Mouse (Mus musculus) kidney, adult 2 months (tissue): Measurements from ENCODE around the gene Gp1bb.

Source experiments
- CTCF ChIP-seq: fragments of 200-500 bp; conservative IDR thresholded peaks from 2 replicates; pipeline ENCODE4 v1.5.1; 2011; ENCODE audit warnings: low read depth, mild to moderate bottlenecking, control low read depth, low read length, moderate library complexity, mixed read lengths; ENCODE audit not compliant: insufficient read depth, insufficient read length
- POLR2A ChIP-seq: fragments of 200-500 bp; IDR thresholded peaks from one replicate; pipeline ENCODE4 v1.6.1; 2011; ENCODE audit warnings: low read depth, low read length, control low read depth

DNA sequence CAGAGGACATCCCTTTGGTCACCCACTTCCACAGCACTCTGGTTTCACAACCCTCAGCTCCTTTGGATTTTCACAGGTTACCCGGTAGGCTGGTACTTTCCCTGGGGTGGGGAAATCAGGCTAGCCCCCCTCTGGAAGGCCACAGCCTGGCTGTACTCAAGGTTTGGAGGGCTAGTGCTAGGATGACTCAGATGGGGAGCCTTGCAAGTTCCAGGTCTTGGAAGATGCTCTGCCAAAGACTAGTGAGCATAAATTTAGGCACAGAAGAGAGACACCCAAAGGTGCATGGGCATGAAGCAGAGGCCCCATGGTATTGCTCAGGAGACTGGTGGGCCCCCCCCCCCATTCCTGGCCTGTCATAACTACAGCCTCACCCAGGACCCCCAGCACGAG is 6.7 kb upstream of the Gp1bb start:
- TF ChIP-seq CTCF (no peak), POLR2A (no peak)
